Mouse (Mus musculus) hindbrain, postnatal 0 days (tissue): Measurements from ENCODE around the gene Adgrg4. TPM values are rescaled to one million over a fixed set of nuclear protein-coding genes. Genes with fewer than 3 reads are reported as not detected.

ENCODE experiments used
- ATAC-seq: fragments of 200-750 bp; cut with Nextera tagmentation; 2 replicates; pipeline ENCODE4 v1.8.0; 2017; ENCODE audit warnings: mild to moderate bottlenecking, moderate TSS enrichment, moderate library complexity
- DNase-seq: peaks from one replicate; pipeline ENCODE4 v3.0.0-alpha.2; 2015; ENCODE audit warnings: low spot score
- H3K27ac ChIP-seq: fragments of 300-500 bp; sonication (generic); 2 replicates; pipeline ENCODE4 v1.5.1; 2014; ENCODE audit warnings: mild to moderate bottlenecking
- H3K27me3 ChIP-seq: fragments of 300-500 bp; sonication (generic); 2 replicates; pipeline ENCODE4 v1.6.1; 2014; ENCODE audit warnings: low read length, mixed read lengths; ENCODE audit not compliant: insufficient read depth
- H3K36me3 ChIP-seq: fragments of 300-500 bp; sonication (generic); 2 replicates; pipeline ENCODE4 v1.6.1; 2014; ENCODE audit warnings: low read length, mixed read lengths; ENCODE audit not compliant: insufficient read depth
- H3K4me1 ChIP-seq: fragments of 300-500 bp; sonication (generic); 2 replicates; pipeline ENCODE4 v1.6.1; 2014; ENCODE audit warnings: antibody characterized with exemption, low read length, mixed read lengths; ENCODE audit not compliant: insufficient read depth
- H3K4me2 ChIP-seq: fragments of 300-500 bp; sonication (generic); 2 replicates; pipeline ENCODE4 v1.6.1; 2014; ENCODE audit warnings: low read depth, mild to moderate bottlenecking, low read length, moderate library complexity, mixed read lengths
- H3K4me3 ChIP-seq: fragments of 300-500 bp; sonication (generic); 2 replicates; pipeline ENCODE4 v1.5.1; 2014; ENCODE audit warnings: low read length
- H3K9ac ChIP-seq: fragments of 300-500 bp; sonication (generic); replicated peaks from 2 replicates; pipeline ENCODE4 v1.6.1; 2014; ENCODE audit warnings: mild to moderate bottlenecking, low read length, moderate library complexity, mixed read lengths
- H3K9me3 ChIP-seq: fragments of 300-500 bp; sonication (generic); 2 replicates; pipeline ENCODE4 v1.6.1; 2016; ENCODE audit warnings: low read length, mixed read lengths
- CTCF ChIP-seq: IDR thresholded peaks from 2 replicates; pipeline ENCODE4 v1.5.1; 2016; ENCODE audit warnings: antibody characterized with exemption, control low read depth, low read depth
- WGBS: fragments of 180-500 bp; shearing (Covaris S2); extraction: QIAGEN DNeasy Blood & Tissue Kit; methylation state at CpG from one replicate; pipeline ENCODE4 v1.1.7; 2014; 5-methylcytosine and 5-hydroxymethylcytosine counted together
- polyA plus RNA-seq: library from polyadenylated mRNA; unstranded; fragments of >200 nt; fragmentation: Nextera tagmentation; extraction: Ambion mirVana; gene quantifications from 2 replicates; pipeline ENCODE4 v1.2.1, GENCODE M21; 2015
- total RNA-seq: library from RNA; depleted of rRNA; stranded (reverse); fragments of >200 nt; gene quantifications from 2 replicates; pipeline ENCODE4 v1.2.3, GENCODE M21; 2014; rRNA removed

Adgrg4 gene
- total RNA-seq (not detected in 2 replicates), polyA plus RNA-seq (not detected in 2 replicates)

GRCm38 (mm10) chrX:56869863-56870262, at the start of gene Adgrg4:
Adgrg4 (plus strand) TSS chrX:56870163.
- ATAC-seq (no peak), DNase-seq (no peak)
- Histone ChIP-seq H3K36me3 (no peaks in the 10 kb centered on the region), H3K27ac (no peak within 1 kb of the TSS), H3K9me3 (no peaks in the 10 kb centered on the region), H3K4me3 (no peak within 1 kb of the TSS), H3K9ac (no peak within 1 kb of the TSS), H3K4me1 (no peaks in the 10 kb centered on the region), H3K27me3 (no peaks in the 10 kb centered on the region), H3K4me2 (no peak within 1 kb of the TSS)
- no peak for TF ChIP-seq CTCF
- WGBS = 77% methylated on average over 2 of the region's 2 CpGs

- Histone ChIP-seq H3K4me3 (peak within 1 kb of the TSS; percentile 40), H3K9ac (no peak within 1 kb of the TSS), H3K27me3 (no peaks in the 10 kb centered on the region), H3K27ac (no peak within 1 kb of the TSS), H3K4me1 (no peaks in the 10 kb centered on the region), H3K9me3 (no peaks in the 10 kb centered on the region), H3K36me3 (no peaks in the 10 kb centered on the region), H3K4me2 (peak within 1 kb of the TSS; percentile 67)
- no peak for TF ChIP-seq CTCF
- ATAC-seq = 0 out of 2 replicates have a peak, but pooled peaks have one; percentile 21
- WGBS = 29% methylated on average over 35 of the region's 35 CpGs
- DNase-seq = peak; percentile 13
Observed at GRCm38 (mm10) chrX:56821765-56822603, 48.0 kb upstream of the Adgrg4 start, which contains the start of gene Map7d3. Map7d3 (minus strand) TSS chrX:56822326.

GRCm38 (mm10) chrX:56827492-56827891, 42.5 kb upstream of the Adgrg4 start:
- Histone ChIP-seq H3K27ac (no peak overlapping the region), H3K4me2 (no peak overlapping the region), H3K4me3 (no peak overlapping the region), H3K9me3 (no peaks in the 10 kb centered on the region), H3K4me1 (no peaks in the 10 kb centered on the region), H3K9ac (no peak overlapping the region), H3K27me3 (no peaks in the 10 kb centered on the region), H3K36me3 (no peaks in the 10 kb centered on the region)
- no peak for DNase-seq
- no peak for TF ChIP-seq CTCF
- ATAC-seq = no peak
- 81% methylated on average over 6 of the region's 6 CpGs for WGBS

- Histone ChIP-seq H3K4me3 (no peak overlapping the region), H3K36me3 (no peaks in the 10 kb centered on the region), H3K9me3 (no peaks in the 10 kb centered on the region), H3K27me3 (no peaks in the 10 kb centered on the region), H3K27ac (no peak overlapping the region), H3K4me2 (no peak overlapping the region), H3K4me1 (no peaks in the 10 kb centered on the region), H3K9ac (no peak overlapping the region)
- WGBS = 90% methylated on average over 6 of the region's 6 CpGs
- no peak for ATAC-seq
- TF ChIP-seq CTCF = no peak
- DNase-seq = no peak
Observed at GRCm38 (mm10) chrX:56835842-56836241, 34.1 kb upstream of the Adgrg4 start.

GRCm38 (mm10) chrX:56839369-56839768, 30.6 kb upstream of the Adgrg4 start:
- Histone ChIP-seq H3K27ac (no peak overlapping the region), H3K9ac (no peak overlapping the region), H3K4me3 (no peak overlapping the region), H3K36me3 (no peaks in the 10 kb centered on the region), H3K4me2 (no peak overlapping the region), H3K27me3 (no peaks in the 10 kb centered on the region), H3K4me1 (no peaks in the 10 kb centered on the region), H3K9me3 (no peaks in the 10 kb centered on the region)
- no peak for ATAC-seq
- peak; percentile 79 for TF ChIP-seq CTCF
- DNase-seq = peak; percentile 65

- DNase-seq (peak; percentile 44), ATAC-seq (no peak)
- TF ChIP-seq CTCF = peak; percentile 44; the same call in 1 of the 2 replicates
- WGBS = 70% methylated on average over 5 of the region's 5 CpGs
- Histone ChIP-seq H3K4me3 (no peak overlapping the region), H3K4me2 (no peak overlapping the region), H3K36me3 (no peaks in the 10 kb centered on the region), H3K9me3 (no peaks in the 10 kb centered on the region), H3K27me3 (no peaks in the 10 kb centered on the region), H3K4me1 (no peaks in the 10 kb centered on the region), H3K27ac (no peak overlapping the region), H3K9ac (no peak overlapping the region)
Observed at GRCm38 (mm10) chrX:56841255-56841654, 28.7 kb upstream of the Adgrg4 start.

- Histone ChIP-seq H3K9me3 (no peaks in the 10 kb centered on the region), H3K27me3 (no peaks in the 10 kb centered on the region), H3K9ac (no peak overlapping the region), H3K4me3 (no peak overlapping the region), H3K4me2 (no peak overlapping the region), H3K4me1 (no peaks in the 10 kb centered on the region), H3K27ac (no peak overlapping the region), H3K36me3 (no peaks in the 10 kb centered on the region)
- no peak for ATAC-seq
- no peak for DNase-seq
- WGBS = 73% methylated on average over 2 of the region's 2 CpGs
- no peak for TF ChIP-seq CTCF
Observed at GRCm38 (mm10) chrX:57012891-57013290, 142.9 kb downstream of the Adgrg4 start.
